Mouse (Mus musculus): ENCODE data around the gene Rgs19. TPM values are rescaled to one million over a fixed set of nuclear protein-coding genes. Genes with fewer than 3 reads are reported as not detected.

Rgs19 gene
- polyA plus RNA-seq (2015; fragmentation: Illumina TruSeq; extraction: RNeasy Lipid Tissue Mini Kit (QIAGEN cat#74804); ENCODE audit: insufficient read depth, low read depth, low replicate concordance) = 7.0 TPM

DNA sequence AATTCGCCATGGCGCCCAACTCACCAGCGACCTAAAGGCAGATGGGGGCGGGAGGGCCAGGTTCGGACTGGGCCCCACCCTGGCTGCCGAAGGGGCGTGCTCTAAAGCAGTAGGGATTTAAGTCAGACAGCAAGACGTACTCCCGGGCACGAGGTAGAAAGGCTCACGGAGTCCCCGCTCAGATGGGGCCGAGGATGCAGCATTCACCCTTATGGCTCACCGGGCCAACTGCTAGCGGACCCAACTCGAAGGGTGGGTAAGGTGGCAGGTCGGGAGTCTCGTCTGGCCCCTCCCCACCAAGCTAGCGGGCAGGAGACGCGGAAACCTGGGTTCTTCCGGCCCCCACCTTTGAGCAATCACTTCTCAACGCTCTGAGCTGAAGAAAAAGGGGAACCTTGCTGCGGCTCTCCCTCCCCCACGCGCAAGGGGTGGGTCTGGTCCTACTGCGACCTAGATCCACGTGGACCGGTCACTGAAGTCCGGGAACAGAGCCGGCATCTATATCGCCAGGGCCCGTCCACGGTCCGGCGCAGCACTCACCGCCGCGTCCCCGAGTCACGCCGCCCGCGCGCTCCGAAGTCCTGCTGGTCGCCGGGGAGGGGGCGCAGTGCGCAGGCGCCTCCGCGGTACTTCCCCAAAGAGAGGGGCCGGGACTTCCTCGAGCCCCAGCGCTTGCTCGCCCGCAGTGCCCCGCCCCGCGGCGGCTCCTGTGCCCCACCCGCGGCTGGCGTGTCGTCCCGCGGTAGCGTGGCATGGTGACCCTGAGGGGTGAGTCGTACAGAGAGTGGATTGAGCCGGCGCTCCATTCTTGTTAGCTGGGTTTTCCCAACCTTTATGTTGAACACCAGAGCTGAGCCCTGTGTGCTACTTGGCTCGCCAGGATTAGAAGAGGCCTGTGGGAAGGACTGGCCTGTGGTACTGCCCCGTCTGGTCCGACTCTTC is at the start of gene Rgs19:
Gene Rgs19 (minus strand): TSS at position 639 of the 942 bp plus-strand sequence.

DNA sequence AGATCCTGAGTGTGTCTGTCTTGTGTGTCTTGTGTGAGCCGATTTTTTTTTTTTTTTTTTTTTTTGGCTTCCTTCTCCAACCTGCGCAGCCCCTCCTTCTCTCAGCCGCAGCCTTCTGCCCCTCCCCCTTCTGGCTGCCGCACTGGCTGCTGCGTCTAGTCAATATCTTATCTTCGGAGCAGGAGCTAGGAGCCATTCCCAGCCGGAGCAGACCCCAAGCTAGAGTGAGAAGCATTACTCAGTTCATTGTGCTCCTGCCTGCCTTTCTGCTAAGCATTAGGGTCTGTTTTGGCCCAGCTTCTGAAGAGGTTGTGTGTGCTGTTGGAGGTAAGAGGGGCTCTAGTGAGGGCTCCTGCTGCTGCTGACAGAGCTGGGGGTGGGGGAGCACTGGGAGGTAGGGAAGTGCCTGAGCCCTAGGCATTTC is 21.1 kb upstream of the Rgs19 start, which contains the start of gene Oprl1:
Gene Oprl1 (plus strand): TSS at position 114 of the 424 bp plus-strand sequence.

DNA sequence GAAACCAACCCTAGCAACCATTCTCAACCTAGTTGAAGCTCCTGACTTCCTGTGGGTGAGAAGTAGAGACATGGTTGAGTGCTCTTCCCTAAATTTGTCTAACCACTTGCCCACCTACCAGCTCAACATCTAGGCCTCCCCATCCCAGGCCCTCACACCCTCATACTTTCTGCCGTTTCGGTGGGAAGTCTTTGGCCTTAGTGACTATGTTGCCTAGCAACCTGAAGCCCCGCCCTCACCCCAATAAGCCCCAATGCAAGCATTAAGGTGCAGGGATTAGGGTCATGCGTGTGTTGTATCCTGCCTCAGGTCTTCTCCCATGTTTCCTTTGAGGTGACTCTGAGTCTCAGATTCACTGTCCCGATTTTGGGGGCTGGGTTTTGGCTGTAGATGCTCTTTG is 4.5 kb upstream of the Rgs19 start, which contains the start of gene Lkaaear1:
Gene Lkaaear1 (minus strand): TSS at position 202 of the 400 bp plus-strand sequence.

DNA sequence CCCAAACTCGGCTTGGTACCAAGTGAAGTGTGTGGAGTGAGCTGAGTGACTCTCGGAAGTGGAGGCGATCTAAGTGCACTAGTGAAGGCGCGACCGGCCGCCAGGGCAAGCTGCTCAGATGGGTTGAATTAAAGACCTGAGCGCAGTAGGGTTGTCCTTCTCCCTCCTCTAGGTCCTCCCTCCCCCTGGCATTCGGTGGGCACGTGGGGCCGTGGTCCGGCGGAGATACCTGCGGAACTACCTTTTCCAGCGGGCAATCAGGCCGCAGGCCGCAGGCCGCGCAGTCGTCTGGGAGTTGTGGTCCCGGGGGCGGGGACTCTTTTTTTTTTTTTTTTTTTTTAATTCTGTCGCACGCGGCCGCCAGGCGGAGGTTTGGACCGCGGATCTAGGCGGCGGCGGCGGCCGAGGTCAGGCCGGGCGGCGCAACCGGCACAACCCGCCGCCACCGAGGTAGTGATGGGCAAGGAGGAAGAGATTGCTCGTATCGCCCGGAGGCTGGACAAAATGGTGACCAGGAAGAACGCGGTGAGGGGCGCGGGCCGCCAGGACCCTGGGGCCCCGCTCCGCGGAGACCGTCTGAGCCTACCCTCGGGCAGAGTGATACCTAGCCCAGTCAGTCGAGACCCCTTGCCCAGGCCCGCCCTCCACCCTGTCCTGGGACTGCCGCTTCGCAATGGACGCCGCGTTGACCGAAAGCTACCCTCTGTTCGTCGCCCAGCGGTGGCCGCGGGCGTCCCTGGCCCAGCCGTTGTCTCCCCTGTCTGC is 13.6 kb downstream of the Rgs19 start, which contains the start of gene Tcea2:
Gene Tcea2 (plus strand): TSS at position 360 of the 765 bp plus-strand sequence.

DNA sequence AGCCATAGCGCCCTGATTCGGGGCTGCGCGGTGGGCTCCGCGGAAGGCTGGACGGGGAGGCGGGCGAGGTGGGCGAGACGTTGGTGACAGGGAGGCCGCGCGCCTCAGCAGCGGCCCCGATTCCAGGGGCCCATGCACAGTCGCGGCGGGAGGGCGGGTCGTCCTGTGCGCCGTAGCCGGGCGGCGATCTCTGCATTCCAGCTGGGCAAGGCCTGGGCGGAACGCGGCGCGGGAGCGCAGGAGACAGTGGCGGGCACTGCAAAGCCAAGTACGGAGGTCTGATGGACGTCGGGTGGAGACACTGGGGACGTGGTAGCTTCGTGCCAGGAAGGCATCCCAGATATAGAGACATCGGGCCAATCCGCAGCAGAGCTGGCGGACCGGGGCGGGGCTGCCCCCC is 22.5 kb downstream of the Rgs19 start, which contains the start of gene Sox18:
Gene Sox18 (minus strand): TSS at position 315 of the 400 bp plus-strand sequence.

DNA sequence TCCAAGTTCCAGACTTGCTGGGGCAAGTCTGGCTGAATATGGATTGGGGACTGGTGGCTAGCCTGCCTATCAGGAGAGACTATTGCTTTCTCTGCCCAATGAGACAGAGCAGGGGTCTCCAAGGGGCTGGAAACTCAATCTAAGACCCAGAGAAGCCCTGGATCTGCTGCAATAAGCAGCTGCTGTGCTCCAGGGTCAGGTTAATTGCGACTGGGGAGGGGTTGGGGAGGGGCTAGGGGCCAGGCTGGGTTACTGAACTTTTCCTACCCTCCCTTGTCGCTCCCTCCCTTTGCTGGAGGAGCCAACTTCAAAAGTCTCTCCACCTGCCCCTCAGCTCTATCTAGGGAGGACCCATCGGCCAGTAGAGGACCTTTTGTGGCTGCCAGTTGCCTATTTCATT is 37.0 kb downstream of the Rgs19 start, which contains the start of gene Gm29797:
Gene Gm29797 (plus strand): TSS at position 301 of the 400 bp plus-strand sequence.

Other genes starting within 250 kb of the Rgs19 start
- 5.8 TPM for gene Zbtb46, start 234.6 kb downstream of the Rgs19 start, polyA plus RNA-seq (2015; fragmentation: Illumina TruSeq; extraction: RNeasy Lipid Tissue Mini Kit (QIAGEN cat#74804); ENCODE audit: insufficient read depth, low read depth, low replicate concordance)
- not detected for gene Abhd16b, start 200.8 kb downstream of the Rgs19 start, polyA plus RNA-seq (2015; fragmentation: Illumina TruSeq; extraction: RNeasy Lipid Tissue Mini Kit (QIAGEN cat#74804); ENCODE audit: insufficient read depth, low read depth, low replicate concordance)
- gene Tpd52l2, start 196.8 kb downstream of the Rgs19 start, polyA plus RNA-seq (2015; fragmentation: Illumina TruSeq; extraction: RNeasy Lipid Tissue Mini Kit (QIAGEN cat#74804); ENCODE audit: insufficient read depth, low read depth, low replicate concordance) = 18.3 TPM
- 9.5 TPM for gene Dnajc5, start 173.5 kb downstream of the Rgs19 start, polyA plus RNA-seq (2015; fragmentation: Illumina TruSeq; extraction: RNeasy Lipid Tissue Mini Kit (QIAGEN cat#74804); ENCODE audit: insufficient read depth, low read depth, low replicate concordance)
- 29.9 TPM for gene Uckl1, start 109.1 kb downstream of the Rgs19 start, polyA plus RNA-seq (2015; fragmentation: Illumina TruSeq; extraction: RNeasy Lipid Tissue Mini Kit (QIAGEN cat#74804); ENCODE audit: insufficient read depth, low read depth, low replicate concordance)
- 10.1 TPM for gene Prpf6, start 102.1 kb downstream of the Rgs19 start, polyA plus RNA-seq (2015; fragmentation: Illumina TruSeq; extraction: RNeasy Lipid Tissue Mini Kit (QIAGEN cat#74804); ENCODE audit: insufficient read depth, low read depth, low replicate concordance)
- gene Zfp512b, start 101.2 kb downstream of the Rgs19 start, polyA plus RNA-seq (2015; fragmentation: Illumina TruSeq; extraction: RNeasy Lipid Tissue Mini Kit (QIAGEN cat#74804); ENCODE audit: insufficient read depth, low read depth, low replicate concordance) = 8.9 TPM
- 6.7 TPM for gene Samd10, start 94.8 kb downstream of the Rgs19 start, polyA plus RNA-seq (2015; fragmentation: Illumina TruSeq; extraction: RNeasy Lipid Tissue Mini Kit (QIAGEN cat#74804); ENCODE audit: insufficient read depth, low read depth, low replicate concordance)
- gene Gm29797, start 36.9 kb downstream of the Rgs19 start, polyA plus RNA-seq (2015; fragmentation: Illumina TruSeq; extraction: RNeasy Lipid Tissue Mini Kit (QIAGEN cat#74804); ENCODE audit: insufficient read depth, low read depth, low replicate concordance) = not detected
- gene Sox18, start 22.3 kb downstream of the Rgs19 start, polyA plus RNA-seq (2015; fragmentation: Illumina TruSeq; extraction: RNeasy Lipid Tissue Mini Kit (QIAGEN cat#74804); ENCODE audit: insufficient read depth, low read depth, low replicate concordance) = 31.8 TPM
- gene Tcea2, start 13.7 kb downstream of the Rgs19 start, polyA plus RNA-seq (2015; fragmentation: Illumina TruSeq; extraction: RNeasy Lipid Tissue Mini Kit (QIAGEN cat#74804); ENCODE audit: insufficient read depth, low read depth, low replicate concordance) = 4.0 TPM
- gene Lkaaear1, start 4.5 kb upstream of the Rgs19 start, polyA plus RNA-seq (2015; fragmentation: Illumina TruSeq; extraction: RNeasy Lipid Tissue Mini Kit (QIAGEN cat#74804); ENCODE audit: insufficient read depth, low read depth, low replicate concordance) = not detected
- not detected for gene Oprl1, start 21.0 kb upstream of the Rgs19 start, polyA plus RNA-seq (2015; fragmentation: Illumina TruSeq; extraction: RNeasy Lipid Tissue Mini Kit (QIAGEN cat#74804); ENCODE audit: insufficient read depth, low read depth, low replicate concordance)
- gene Myt1, start 69.4 kb upstream of the Rgs19 start, polyA plus RNA-seq (2015; fragmentation: Illumina TruSeq; extraction: RNeasy Lipid Tissue Mini Kit (QIAGEN cat#74804); ENCODE audit: insufficient read depth, low read depth, low replicate concordance) = 2.8 TPM
- gene Pcmtd2, start 143.9 kb upstream of the Rgs19 start, polyA plus RNA-seq (2015; fragmentation: Illumina TruSeq; extraction: RNeasy Lipid Tissue Mini Kit (QIAGEN cat#74804); ENCODE audit: insufficient read depth, low read depth, low replicate concordance) = 7.1 TPM
- 12.5 TPM for gene Polr3k, start 170.4 kb upstream of the Rgs19 start, polyA plus RNA-seq (2015; fragmentation: Illumina TruSeq; extraction: RNeasy Lipid Tissue Mini Kit (QIAGEN cat#74804); ENCODE audit: insufficient read depth, low read depth, low replicate concordance)